Mouse (Mus musculus) E14TG2a.4 (cell line): ENCODE data around the gene Wdr26.

Source experiments
- CTCF ChIP-seq: conservative IDR thresholded peaks from 2 replicates; pipeline ENCODE4 v1.5.1; 2014; ENCODE audit warnings: low read length
- POU5F1 ChIP-seq: IDR thresholded peaks from 2 replicates; pipeline ENCODE4 v1.6.1; 2014; ENCODE audit warnings: low read length, borderline replicate concordance

- TF ChIP-seq CTCF (no peak), POU5F1 (no peak)
These were observed 60.3 kb downstream of the Wdr26 start for GRCm38 (mm10) chr1:181151541-181151940.
